ENCODE assay signal across 20 mouse cellular contexts in the genomic region with DNA sequence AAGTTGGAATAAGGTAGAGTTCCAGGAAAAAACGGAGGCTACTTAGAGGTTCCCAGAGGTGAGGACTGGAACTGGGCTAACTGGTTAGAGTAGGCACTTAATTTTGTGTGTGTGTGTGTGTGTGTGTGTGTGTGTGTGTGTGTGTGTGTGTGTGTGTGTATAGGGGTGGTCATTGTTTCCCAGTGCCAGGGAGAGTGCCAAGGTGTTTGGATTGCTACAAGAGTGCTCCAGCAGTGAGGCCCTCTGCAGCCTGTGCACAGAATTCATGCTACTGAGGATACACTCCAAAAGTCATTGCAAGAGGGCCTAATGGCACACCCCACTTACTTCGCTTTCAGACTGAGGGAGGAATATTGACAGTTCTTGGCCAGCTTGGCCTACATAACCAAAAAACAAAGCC. TPM values are rescaled to one million over a fixed set of nuclear protein-coding genes. Genes with fewer than 3 reads are reported as not detected.
"Had no signal": no experiment of that assay in that cellular context is flagged by ENCODE, and none has a peak within 500 bp of the region (broad histone marks: within the 10 kb centered on the region; RNA-seq: fewer than 3 reads in every experiment).

No protein-coding gene starts in this region.

- H3K4me2 ChIP-seq: intestine, embryonic 15.5 days; kidney, embryonic 15.5 days; limb, embryonic 12.5 days; limb, embryonic 15.5 days; liver, embryonic 11.5 days; midbrain, embryonic 11.5 days had no signal

- H3K9ac ChIP-seq: intestine, embryonic 15.5 days; kidney, embryonic 15.5 days; limb, embryonic 12.5 days; limb, embryonic 15.5 days; liver, embryonic 14.5 days; liver, postnatal 0 days had no signal

- H3K9me3 ChIP-seq: intestine, embryonic 15.5 days; kidney, embryonic 15.5 days; limb, embryonic 12.5 days; limb, embryonic 15.5 days had no signal

- H3K4me3 ChIP-seq: intestine, embryonic 15.5 days; kidney, embryonic 15.5 days; limb, embryonic 12.5 days; limb, embryonic 15.5 days had no signal

- H3K36me3 ChIP-seq: intestine, embryonic 15.5 days; kidney, embryonic 15.5 days; limb, embryonic 12.5 days; limb, embryonic 15.5 days had no signal

- H3K27ac ChIP-seq: intestine, embryonic 15.5 days; kidney, embryonic 15.5 days; limb, embryonic 12.5 days; limb, embryonic 15.5 days; liver, embryonic 14.5 days had no signal

- DNase-seq: kidney, adult 11 months; kidney, adult 8-10 months; kidney, postnatal 10 days; kidney, postnatal 36 days; layer of hippocampus, adult 9-11 months; left cerebral cortex, postnatal 4 days; liver, postnatal 0 days; midbrain, embryonic 14.5 days; thymus, adult 2 months; thymus, postnatal 25 days had no signal

- ATAC-seq: intestine, embryonic 15.5 days; liver, postnatal 0 days had no signal

RNA-seq across cellular contexts. Expression of a gene that starts 4.2 kb away (rescaled TPM):
- total RNA-seq: megakaryocyte progenitor cell, adult 5-6 weeks; megakaryocyte-erythroid progenitor cell, adult 5-6 weeks had no signal
- polyA plus RNA-seq: liver, postnatal 0 days; spleen, adult 2 months had no signal

RNA-seq across cellular contexts. Expression of a gene that starts 10.0 kb away (rescaled TPM):
- total RNA-seq: megakaryocyte progenitor cell, adult 5-6 weeks had no signal
